Mouse (Mus musculus): ENCODE results near the gene BC147527. TPM values are rescaled to one million over a fixed set of nuclear protein-coding genes. Genes with fewer than 3 reads are reported as not detected.
"Not testable (repeated sequence)": the region's sequence is repeated elsewhere in the genome, so short reads cannot be mapped to it uniquely, and the experiment has no call there.

Gene BC147527
- polyA plus RNA-seq, 2 experiments = 0.17 to 0.29 TPM

- H3K36me3 ChIP-seq (replicated peaks; ENCODE audit: control insufficient read depth, insufficient read depth, low read depth); H3K4me3 ChIP-seq (ENCODE audit: insufficient read depth in 1 of 2, low read depth in 2 of 2, low read length in 2 of 2); H3K4me2 ChIP-seq (ENCODE audit: low read depth); H3K9me3 ChIP-seq (ENCODE audit: control insufficient read depth, low read length); ATAC-seq (ENCODE audit: insufficient read depth); H3K27ac ChIP-seq; H3K9ac ChIP-seq (replicated peaks); DNase-seq (ENCODE audit: low read depth in 3 of 3, low spot score in 3 of 3); H3K27me3 ChIP-seq (ENCODE audit: control insufficient read depth, insufficient read depth, low read length); H3K4me1 ChIP-seq (replicated peaks; ENCODE audit: control insufficient read depth in 2 of 2, insufficient read depth in 2 of 2, low read length in 1 of 2): not testable (repeated sequence)
- TF ChIP-seq CTCF (IDR thresholded peaks at IDR 0.05; ENCODE audit: low read depth) = peak; percentile 10; the same call in 1 of the 2 replicates
- 22% methylated on average over 2 of the region's 2 CpGs for WGBS (ENCODE audit: insufficient replicate concordance)
Measured at GRCm38 (mm10) chr13:120277837-120278236, 22.4 kb upstream of the BC147527 start.

GRCm38 (mm10) chr13:120278784-120279183 lies 21.4 kb upstream of the BC147527 start:
- DNase-seq (ENCODE audit: low read depth in 3 of 3, low spot score in 3 of 3) (no peak), ATAC-seq (ENCODE audit: insufficient read depth) (no peak)
- Histone ChIP-seq H3K27me3 (ENCODE audit: control insufficient read depth, insufficient read depth, low read length) (no peaks in the 10 kb centered on the region), H3K4me1 (replicated peaks; ENCODE audit: control insufficient read depth in 2 of 2, insufficient read depth in 2 of 2, low read length in 1 of 2) (no peaks in the 10 kb centered on the region), H3K9me3 (ENCODE audit: control insufficient read depth, low read length) (no peaks in the 10 kb centered on the region), H3K4me2 (ENCODE audit: low read depth) (no peak overlapping the region), H3K36me3 (replicated peaks; ENCODE audit: control insufficient read depth, insufficient read depth, low read depth) (no peaks in the 10 kb centered on the region), H3K27ac (no peak overlapping the region), H3K4me3 (ENCODE audit: insufficient read depth in 1 of 2, low read depth in 2 of 2, low read length in 2 of 2) (no peak overlapping the region), H3K9ac (replicated peaks) (no peak overlapping the region)
- TF ChIP-seq EP300 (IDR thresholded peaks at IDR 0.05; ENCODE audit: low read depth) = no peak
- no peak for TF ChIP-seq CTCF (IDR thresholded peaks at IDR 0.05; ENCODE audit: low read depth)
- 69% methylated on average over 9 of the region's 9 CpGs for WGBS (ENCODE audit: insufficient replicate concordance)

- DNase-seq (ENCODE audit: low read depth in 3 of 3, low spot score in 3 of 3) (no peak), ATAC-seq (ENCODE audit: insufficient read depth) (no peak)
- Histone ChIP-seq H3K27ac (no peak overlapping the region), H3K4me2 (ENCODE audit: low read depth) (no peak overlapping the region), H3K4me3 (ENCODE audit: insufficient read depth in 1 of 2, low read depth in 2 of 2, low read length in 2 of 2) (no peak overlapping the region), H3K4me1 (replicated peaks; ENCODE audit: control insufficient read depth in 2 of 2, insufficient read depth in 2 of 2, low read length in 1 of 2) (no peaks in the 10 kb centered on the region), H3K9ac (replicated peaks) (no peak overlapping the region), H3K36me3 (replicated peaks; ENCODE audit: control insufficient read depth, insufficient read depth, low read depth) (no peaks in the 10 kb centered on the region), H3K27me3 (ENCODE audit: control insufficient read depth, insufficient read depth, low read length) (no peaks in the 10 kb centered on the region), H3K9me3 (ENCODE audit: control insufficient read depth, low read length) (no peaks in the 10 kb centered on the region)
- TF ChIP-seq EP300 (IDR thresholded peaks at IDR 0.05; ENCODE audit: low read depth) = no peak
- no peak for TF ChIP-seq CTCF (IDR thresholded peaks at IDR 0.05; ENCODE audit: low read depth)
- 23% methylated on average over 1 of the region's 1 CpGs for WGBS (ENCODE audit: insufficient replicate concordance)
Measured at GRCm38 (mm10) chr13:120299324-120299894, 783 bp upstream of the BC147527 start.

GRCm38 (mm10) chr13:120300853-120301252 lies 661 bp downstream of the BC147527 start:
- ATAC-seq (ENCODE audit: insufficient read depth) (no peak), DNase-seq (ENCODE audit: low read depth in 3 of 3, low spot score in 3 of 3) (no peak)
- Histone ChIP-seq H3K27ac (no peak overlapping the region), H3K4me2 (ENCODE audit: low read depth) (no peak overlapping the region), H3K36me3 (replicated peaks; ENCODE audit: control insufficient read depth, insufficient read depth, low read depth) (no peaks in the 10 kb centered on the region), H3K4me1 (replicated peaks; ENCODE audit: control insufficient read depth in 2 of 2, insufficient read depth in 2 of 2, low read length in 1 of 2) (no peaks in the 10 kb centered on the region), H3K9me3 (ENCODE audit: control insufficient read depth, low read length) (no peaks in the 10 kb centered on the region), H3K27me3 (ENCODE audit: control insufficient read depth, insufficient read depth, low read length) (no peaks in the 10 kb centered on the region), H3K4me3 (ENCODE audit: insufficient read depth in 1 of 2, low read depth in 2 of 2, low read length in 2 of 2) (no peak overlapping the region), H3K9ac (replicated peaks) (no peak overlapping the region)
- TF ChIP-seq CTCF (IDR thresholded peaks at IDR 0.05; ENCODE audit: low read depth) (no peak), EP300 (IDR thresholded peaks at IDR 0.05; ENCODE audit: low read depth) (no peak)
- 47% methylated on average over 4 of the region's 4 CpGs for WGBS (ENCODE audit: insufficient replicate concordance)

- TF ChIP-seq CTCF (IDR thresholded peaks at IDR 0.05; ENCODE audit: low read depth) (no peak), EP300 (IDR thresholded peaks at IDR 0.05; ENCODE audit: low read depth) (no peak)
- no peaks in the 10 kb centered on the region for H3K4me1 ChIP-seq (replicated peaks; ENCODE audit: control insufficient read depth in 2 of 2, insufficient read depth in 2 of 2, low read length in 1 of 2)
- no peaks in the 10 kb centered on the region for H3K27me3 ChIP-seq (ENCODE audit: control insufficient read depth, insufficient read depth, low read length)
- WGBS (ENCODE audit: insufficient replicate concordance) = 50% methylated on average over 4 of the region's 4 CpGs
- H3K4me3 ChIP-seq (ENCODE audit: insufficient read depth in 1 of 2, low read depth in 2 of 2, low read length in 2 of 2) = no peak overlapping the region
- ATAC-seq (ENCODE audit: insufficient read depth) = no peak
- H3K4me2 ChIP-seq (ENCODE audit: low read depth) = no peak overlapping the region
- no peak for DNase-seq (ENCODE audit: low read depth in 3 of 3, low spot score in 3 of 3)
- H3K36me3 ChIP-seq (replicated peaks; ENCODE audit: control insufficient read depth, insufficient read depth, low read depth) = no peaks in the 10 kb centered on the region
- H3K9me3 ChIP-seq (ENCODE audit: control insufficient read depth, low read length) = no peaks in the 10 kb centered on the region
- no peak overlapping the region for H3K27ac ChIP-seq
- no peak overlapping the region for H3K9ac ChIP-seq (replicated peaks)
Measured at GRCm38 (mm10) chr13:120310749-120311148, 10.6 kb downstream of the BC147527 start.

Measured in liver, embryonic 14.5 days (tissue).